Mouse (Mus musculus) ES-E14 (cell line): ENCODE data around the gene Zfp811.

Experiments used
- CHD2 ChIP-seq: IDR thresholded peaks from 2 replicates; pipeline ENCODE4 v1.6.1; 2014; ENCODE audit warnings: mild to moderate bottlenecking, low read depth, low read length, inconsistent platforms
- HCFC1 ChIP-seq: IDR thresholded peaks from 2 replicates; pipeline ENCODE4 v1.6.1; 2012; ENCODE audit warnings: low read length, inconsistent platforms, borderline replicate concordance; ENCODE audit not compliant: insufficient read depth
- MAFK ChIP-seq: IDR thresholded peaks from 2 replicates; pipeline ENCODE4 v1.6.1; 2014; ENCODE audit warnings: mild to moderate bottlenecking, low read depth, low read length, inconsistent platforms; ENCODE audit not compliant: insufficient read depth
- ZC3H11A ChIP-seq: IDR thresholded peaks from 2 replicates; pipeline ENCODE4 v1.6.1; 2012; ENCODE audit warnings: low read depth, mild to moderate bottlenecking, inconsistent platforms, low read length, borderline replicate concordance
- ZNF384 ChIP-seq: IDR thresholded peaks from 2 replicates; pipeline ENCODE4 v1.6.1; 2012; ENCODE audit warnings: low read depth, low read length, inconsistent platforms

DNA sequence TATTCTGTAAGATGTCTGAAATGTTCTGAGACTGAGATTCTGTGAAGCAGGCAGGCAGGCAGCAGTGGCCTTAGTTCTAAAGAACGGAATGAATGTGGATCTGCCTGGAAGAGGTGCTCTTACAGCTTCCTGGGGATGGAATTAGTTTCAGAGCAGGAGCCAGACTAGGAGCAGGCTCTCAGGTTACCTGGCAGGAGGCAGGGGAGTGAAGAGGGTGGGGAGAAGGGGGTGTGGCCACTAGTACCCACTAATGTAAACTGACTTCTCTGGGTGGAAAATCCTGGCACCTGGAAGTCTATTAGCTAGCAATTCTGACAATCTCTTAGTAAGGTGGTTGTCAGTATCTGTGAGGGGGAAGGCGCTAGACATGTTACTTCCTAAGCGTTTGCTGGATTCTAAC is 24.1 kb downstream of the Zfp811 start:
- TF ChIP-seq ZNF384: no peak
- no peak for TF ChIP-seq HCFC1
- no peak for TF ChIP-seq CHD2
- no peak for TF ChIP-seq ZC3H11A
- TF ChIP-seq MAFK: no peak
